Mouse (Mus musculus) stomach, postnatal 0 days (tissue): Measurements from ENCODE around the gene Naa10.

Source experiments
- CTCF ChIP-seq: IDR thresholded peaks from 2 replicates; pipeline ENCODE4 v1.5.1; 2016; ENCODE audit warnings: antibody characterized with exemption, low read depth, mild to moderate bottlenecking, moderate library complexity
- EP300 ChIP-seq: optimal IDR thresholded peaks from 2 replicates; pipeline ENCODE3; 2016; ENCODE audit warnings: antibody characterized with exemption

DNA sequence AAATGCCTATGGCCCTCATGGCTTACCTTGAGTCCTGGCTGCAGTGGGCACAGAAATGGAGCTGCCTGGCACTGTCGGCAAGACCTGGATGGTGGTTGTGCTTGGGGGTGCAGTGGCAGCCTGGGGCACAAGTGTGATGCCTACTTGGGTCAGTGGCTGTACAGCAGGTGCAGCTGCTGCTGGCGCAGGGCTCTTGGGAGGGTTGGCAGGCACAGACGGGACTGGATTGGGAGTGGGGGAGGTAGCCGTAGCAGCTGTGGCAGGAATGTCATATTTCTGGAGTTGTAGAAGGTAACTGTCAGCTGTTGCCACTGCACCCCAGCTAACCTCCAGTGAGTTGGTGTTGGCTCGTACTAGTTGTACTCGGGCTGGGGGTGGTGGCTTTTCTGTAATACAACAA, 33.2 kb upstream of the Naa10 start:
- TF ChIP-seq CTCF (no peak), EP300 (no peak)
